Mouse (Mus musculus): ENCODE measurements around the gene Fam168b. TPM values are rescaled to one million over a fixed set of nuclear protein-coding genes. Genes with fewer than 3 reads are reported as not detected.

The Fam168b gene
- polyA plus RNA-seq, 1 experiment: 37.7 TPM

- peaks cover 4% of the 10 kb centered on the region for H3K36me3 ChIP-seq (ENCODE audit: control insufficient read depth, insufficient read depth)
- H3K4me2 ChIP-seq (ENCODE audit: low read depth): no peak overlapping the region
- H3K4me3 ChIP-seq: no peak overlapping the region
- TF ChIP-seq SRF (IDR thresholded peaks at IDR 0.05; ENCODE audit: control insufficient read depth, insufficient read length, low read depth) (no peak), CEBPB (IDR thresholded peaks at IDR 0.05; ENCODE audit: insufficient read depth, poor library complexity, severe bottlenecking) (no peak), POLR2A (IDR thresholded peaks at IDR 0.05; ENCODE audit: insufficient read length, low read depth) (no peak), TCF12 (IDR thresholded peaks at IDR 0.05; ENCODE audit: insufficient read depth, poor library complexity, severe bottlenecking) (no peak), REST (IDR thresholded peaks at IDR 0.05; ENCODE audit: insufficient read depth, insufficient read length) (no peak), MAX (IDR thresholded peaks at IDR 0.05; ENCODE audit: low read depth) (no peak), MYOD1 (IDR thresholded peaks at IDR 0.05; ENCODE audit: control insufficient read depth in 1 of 3, insufficient read length in 2 of 3, low read depth in 2 of 3) (no peak), TCF3 (IDR thresholded peaks at IDR 0.05; ENCODE audit: insufficient read length, low read depth) (no peak), MYOG (IDR thresholded peaks at IDR 0.05; ENCODE audit: control insufficient read depth in 1 of 3, insufficient read depth in 1 of 3, insufficient read length in 2 of 3, low read depth in 2 of 3) (no peak), E2F4 (IDR thresholded peaks at IDR 0.05; ENCODE audit: insufficient read depth) (no peak), POLR2AphosphoS2 (IDR thresholded peaks at IDR 0.05; ENCODE audit: insufficient read length, low read depth) (no peak), USF1 (IDR thresholded peaks at IDR 0.05; ENCODE audit: low read depth) (no peak)
- no peaks in the 10 kb centered on the region for H3K79me2 ChIP-seq (ENCODE audit: control insufficient read depth, insufficient read depth)
- H3K27me3 ChIP-seq (ENCODE audit: control insufficient read depth, insufficient read depth, insufficient read length): no peaks in the 10 kb centered on the region
- no peak overlapping the region for H3ac ChIP-seq (ENCODE audit: control insufficient read depth, insufficient read length)
These were observed 36.7 kb upstream of the Fam168b start for GRCm38 (mm10) chr1:34879611-34880010.

- no peaks in the 10 kb centered on the region for H3K27me3 ChIP-seq (ENCODE audit: control insufficient read depth, insufficient read depth, insufficient read length)
- no peaks in the 10 kb centered on the region for H3K79me2 ChIP-seq (ENCODE audit: control insufficient read depth, insufficient read depth)
- no peak overlapping the region for H3ac ChIP-seq (ENCODE audit: control insufficient read depth, insufficient read length)
- peaks cover 19% of the 10 kb centered on the region for H3K36me3 ChIP-seq (ENCODE audit: control insufficient read depth, insufficient read depth)
- no peak overlapping the region for H3K4me2 ChIP-seq (ENCODE audit: low read depth)
- H3K4me3 ChIP-seq: no peak overlapping the region
- TF ChIP-seq MYOG (IDR thresholded peaks at IDR 0.05; ENCODE audit: control insufficient read depth in 1 of 3, insufficient read depth in 1 of 3, insufficient read length in 2 of 3, low read depth in 2 of 3) (no peak), POLR2A (IDR thresholded peaks at IDR 0.05; ENCODE audit: insufficient read length, low read depth) (no peak), CEBPB (IDR thresholded peaks at IDR 0.05; ENCODE audit: insufficient read depth, poor library complexity, severe bottlenecking) (no peak), MYOD1 (IDR thresholded peaks at IDR 0.05; ENCODE audit: control insufficient read depth in 1 of 3, insufficient read length in 2 of 3, low read depth in 2 of 3) (no peak), E2F4 (IDR thresholded peaks at IDR 0.05; ENCODE audit: insufficient read depth) (no peak), TCF3 (IDR thresholded peaks at IDR 0.05; ENCODE audit: insufficient read length, low read depth) (no peak), POLR2AphosphoS2 (IDR thresholded peaks at IDR 0.05; ENCODE audit: insufficient read length, low read depth) (no peak), TCF12 (IDR thresholded peaks at IDR 0.05; ENCODE audit: insufficient read depth, poor library complexity, severe bottlenecking) (no peak), MAX (IDR thresholded peaks at IDR 0.05; ENCODE audit: low read depth) (no peak), REST (IDR thresholded peaks at IDR 0.05; ENCODE audit: insufficient read depth, insufficient read length) (no peak), SRF (IDR thresholded peaks at IDR 0.05; ENCODE audit: control insufficient read depth, insufficient read length, low read depth) (no peak), USF1 (IDR thresholded peaks at IDR 0.05; ENCODE audit: low read depth) (no peak)
These were observed 30.7 kb upstream of the Fam168b start for GRCm38 (mm10) chr1:34873551-34873950.

DNA sequence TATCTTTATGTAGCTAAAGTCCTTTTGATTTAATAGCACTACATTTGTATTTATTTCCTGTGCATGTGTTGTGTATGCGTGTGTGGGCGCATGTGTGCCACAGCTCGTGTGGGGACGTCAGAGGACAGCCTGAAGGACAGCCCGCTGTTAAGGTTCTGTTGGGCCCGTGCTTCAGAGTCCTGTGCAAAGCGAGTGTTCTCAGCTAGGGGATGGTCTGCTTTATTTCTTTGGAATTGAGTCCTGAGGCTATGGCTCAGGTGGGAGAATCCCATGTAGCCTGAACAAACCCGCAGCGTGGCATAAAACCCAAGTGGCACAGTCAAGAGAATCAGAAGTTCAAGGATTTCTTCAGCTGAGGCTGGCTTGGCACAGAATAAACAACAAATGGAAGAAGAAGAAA lies 28.3 kb upstream of the Fam168b start:
- Histone ChIP-seq H3K36me3 (ENCODE audit: control insufficient read depth, insufficient read depth) (peaks cover 19% of the 10 kb centered on the region), H3K4me2 (ENCODE audit: low read depth) (no peak overlapping the region), H3K4me3 (no peak overlapping the region), H3K79me2 (ENCODE audit: control insufficient read depth, insufficient read depth) (no peaks in the 10 kb centered on the region), H3K27me3 (ENCODE audit: control insufficient read depth, insufficient read depth, insufficient read length) (no peaks in the 10 kb centered on the region), H3ac (ENCODE audit: control insufficient read depth, insufficient read length) (no peak overlapping the region)
- TF ChIP-seq CEBPB (IDR thresholded peaks at IDR 0.05; ENCODE audit: insufficient read depth, poor library complexity, severe bottlenecking) (no peak), REST (IDR thresholded peaks at IDR 0.05; ENCODE audit: insufficient read depth, insufficient read length) (no peak), SRF (IDR thresholded peaks at IDR 0.05; ENCODE audit: control insufficient read depth, insufficient read length, low read depth) (no peak), POLR2A (IDR thresholded peaks at IDR 0.05; ENCODE audit: insufficient read length, low read depth) (no peak)

DNA sequence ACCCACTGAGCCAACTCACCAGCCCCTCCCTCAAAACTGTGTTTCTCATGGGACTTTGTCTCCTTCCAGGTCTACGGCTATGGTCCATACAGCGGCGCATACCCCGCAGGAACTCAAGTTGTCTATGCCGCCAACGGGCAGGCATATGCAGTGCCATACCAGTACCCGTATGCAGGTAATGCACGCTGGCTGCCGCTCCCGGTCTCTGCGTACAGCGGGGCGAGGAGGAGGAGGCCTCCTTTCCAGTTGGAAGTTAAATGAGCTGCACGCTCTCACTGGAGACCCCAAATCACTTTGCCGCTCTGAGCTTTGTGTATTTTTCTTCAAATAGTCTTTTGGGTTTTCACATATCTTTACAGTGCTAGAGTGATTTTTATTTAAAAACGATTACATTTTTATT lies 26.4 kb upstream of the Fam168b start:
- no peaks in the 10 kb centered on the region for H3K79me2 ChIP-seq (ENCODE audit: control insufficient read depth, insufficient read depth)
- no peak overlapping the region for H3K4me2 ChIP-seq (ENCODE audit: low read depth)
- H3K36me3 ChIP-seq (ENCODE audit: control insufficient read depth, insufficient read depth): peaks cover 18% of the 10 kb centered on the region
- no peaks in the 10 kb centered on the region for H3K27me3 ChIP-seq (ENCODE audit: control insufficient read depth, insufficient read depth, insufficient read length)
- TF ChIP-seq CEBPB (IDR thresholded peaks at IDR 0.05; ENCODE audit: insufficient read depth, poor library complexity, severe bottlenecking): no peak
- no peak for TF ChIP-seq POLR2AphosphoS2 (IDR thresholded peaks at IDR 0.05; ENCODE audit: insufficient read length, low read depth)
- no peak for TF ChIP-seq TCF12 (IDR thresholded peaks at IDR 0.05; ENCODE audit: insufficient read depth, poor library complexity, severe bottlenecking)
- TF ChIP-seq MYOD1 (IDR thresholded peaks at IDR 0.05; ENCODE audit: control insufficient read depth in 1 of 3, insufficient read length in 2 of 3, low read depth in 2 of 3): no peak
- no peak for TF ChIP-seq SRF (IDR thresholded peaks at IDR 0.05; ENCODE audit: control insufficient read depth, insufficient read length, low read depth)
- TF ChIP-seq MYOG (IDR thresholded peaks at IDR 0.05; ENCODE audit: control insufficient read depth in 1 of 3, insufficient read depth in 1 of 3, insufficient read length in 2 of 3, low read depth in 2 of 3): no peak
- no peak overlapping the region for H3K4me3 ChIP-seq
- no peak overlapping the region for H3ac ChIP-seq (ENCODE audit: control insufficient read depth, insufficient read length)

DNA sequence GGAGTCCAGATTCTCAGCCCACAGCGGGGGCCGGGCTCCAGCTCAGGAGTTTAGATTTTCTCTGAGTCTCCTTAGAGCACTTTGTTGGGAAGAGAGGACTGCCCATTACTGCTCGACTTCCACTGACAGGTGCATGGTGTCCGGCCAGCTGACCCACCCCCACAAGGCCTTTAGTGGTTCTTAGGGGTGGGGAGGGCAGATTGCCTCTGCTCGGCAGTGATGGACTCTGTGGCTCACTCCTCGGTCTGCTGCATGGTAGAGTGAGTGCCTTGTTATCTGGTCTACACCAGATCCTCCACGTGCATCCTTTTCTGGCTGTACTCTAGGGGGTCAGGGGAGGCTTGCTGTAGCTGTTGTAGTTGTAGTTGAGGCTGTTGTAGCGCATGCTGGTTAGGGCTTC lies 25.5 kb upstream of the Fam168b start:
- Histone ChIP-seq H3K79me2 (ENCODE audit: control insufficient read depth, insufficient read depth) (no peaks in the 10 kb centered on the region), H3K27me3 (ENCODE audit: control insufficient read depth, insufficient read depth, insufficient read length) (no peaks in the 10 kb centered on the region), H3K36me3 (ENCODE audit: control insufficient read depth, insufficient read depth) (peaks cover 26% of the 10 kb centered on the region), H3K4me3 (no peak overlapping the region), H3ac (ENCODE audit: control insufficient read depth, insufficient read length) (no peak overlapping the region), H3K4me2 (ENCODE audit: low read depth) (no peak overlapping the region)
- TF ChIP-seq TCF12 (IDR thresholded peaks at IDR 0.05; ENCODE audit: insufficient read depth, poor library complexity, severe bottlenecking): no peak
- TF ChIP-seq MYOG (IDR thresholded peaks at IDR 0.05; ENCODE audit: control insufficient read depth in 1 of 3, insufficient read depth in 1 of 3, insufficient read length in 2 of 3, low read depth in 2 of 3): no peak
- peak in 1 of 3 experiments; percentile 51 for TF ChIP-seq MYOD1 (IDR thresholded peaks at IDR 0.05; ENCODE audit: control insufficient read depth in 1 of 3, insufficient read length in 2 of 3, low read depth in 2 of 3)
- TF ChIP-seq TCF3 (IDR thresholded peaks at IDR 0.05; ENCODE audit: insufficient read length, low read depth): no peak
- no peak for TF ChIP-seq MAX (IDR thresholded peaks at IDR 0.05; ENCODE audit: low read depth)
- no peak for TF ChIP-seq USF1 (IDR thresholded peaks at IDR 0.05; ENCODE audit: low read depth)

Measured in myocyte (in vitro differentiated cells).